Mouse (Mus musculus): ENCODE results near the gene Nbeal1.

DNA sequence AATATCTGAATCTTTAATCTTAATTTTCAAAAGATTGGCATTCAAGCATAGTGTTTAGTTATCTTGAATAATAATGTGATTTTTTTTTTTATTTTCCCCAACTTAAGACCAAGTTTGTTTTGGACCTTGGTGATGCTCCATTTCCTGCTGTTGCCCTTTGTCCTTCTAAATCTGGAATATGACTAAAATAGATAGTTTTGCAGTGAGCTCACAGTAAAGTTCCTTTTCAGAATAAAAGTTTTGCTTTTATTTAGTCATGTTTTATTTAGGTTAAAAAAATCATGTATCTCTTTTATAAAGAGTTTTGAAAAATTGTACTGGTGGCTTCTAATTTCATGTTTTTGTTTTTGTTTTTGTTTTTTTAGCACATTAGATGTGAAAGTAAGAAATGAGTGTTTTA is 8.1 kb downstream of the Nbeal1 start:
- no peak for TF ChIP-seq CTCF (IDR thresholded peaks at IDR 0.05; ENCODE audit: low read depth)
- TF ChIP-seq EP300 (optimal IDR thresholded peaks at IDR 0.05): no peak
